Mouse (Mus musculus) left cerebral cortex, postnatal 25 days (tissue): ENCODE results near the gene Fez1. TPM values are rescaled to one million over a fixed set of nuclear protein-coding genes. Genes with fewer than 3 reads are reported as not detected.

Source experiments
- DNase-seq, 2 experiments: peaks; one replicate each; pipeline ENCODE4 v3.0.0; 2022; ENCODE audit warnings: low spot score in 2 of 2, mixed read lengths in 1 of 2
- intact Hi-C: fragments of 180-260 bp; cut with DNase I; formaldehyde crosslinking; loops from one replicate; pipeline ENCODE4 v1.15.1; 2025
- total RNA-seq, 2 experiments: library from RNA; stranded (reverse); gene quantifications; 2 replicates each; pipeline ENCODE4 v1.2.3; 2021

The Fez1 gene
- total RNA-seq, 2 experiments from 2014 or later, result 286 to 301 TPM

GRCm38 (mm10) chr9:36882034-36882745 lies 60.5 kb downstream of the Fez1 start:
- peak; percentile 53 to 92 for DNase-seq
- intact Hi-C loops, result loop anchor here (1.0 to 5.0 kb wide), 2 partner anchors 65 to 331 kb away; no protein-coding TSS in a partner anchor

- intact Hi-C loops, result loop anchor here (5.0 kb wide), 1 partner anchor 64 kb away; no protein-coding TSS in a partner anchor
- peak in 1 of 2 experiments; percentile 59 for DNase-seq
Measured at GRCm38 (mm10) chr9:36883569-36883968, 61.9 kb downstream of the Fez1 start.

GRCm38 (mm10) chr9:36885237-36885636 lies 63.6 kb downstream of the Fez1 start:
- intact Hi-C loops, result no loop called here
- DNase-seq, result no peak

GRCm38 (mm10) chr9:36890552-36890951 lies 68.9 kb downstream of the Fez1 start:
- peak; percentile 51 to 60 for DNase-seq
- intact Hi-C loops, result loop anchor here (5.0 kb wide), 1 partner anchor 437 kb away; no protein-coding TSS in a partner anchor

- DNase-seq, result no peak
- intact Hi-C loops, result loop anchor here (5.0 kb wide), 1 partner anchor 434 kb away; no protein-coding TSS in a partner anchor
Measured at GRCm38 (mm10) chr9:36893413-36893990, 71.8 kb downstream of the Fez1 start.

GRCm38 (mm10) chr9:36894242-36894641 lies 72.6 kb downstream of the Fez1 start:
- intact Hi-C loops, result loop anchor here (1.0 to 5.0 kb wide), 3 partner anchors 75 to 433 kb away; no protein-coding TSS in a partner anchor

GRCm38 (mm10) chr9:36895009-36895693 lies 73.5 kb downstream of the Fez1 start:
- intact Hi-C loops, result loop anchor here (2.0 to 5.0 kb wide), 3 partner anchors 74 to 317 kb away; partner anchors contain the start of gene Pknox2
- DNase-seq, result peak; percentile 77 to 85

More at GRCm38 (mm10) chr9:36894242-36894641, 72.6 kb downstream of the Fez1 start:
- no peak for DNase-seq

- intact Hi-C loops, result loop anchor here (5.0 kb wide), 2 partner anchors 249 to 314 kb away; partner anchors contain the start of gene Pknox2
Measured at GRCm38 (mm10) chr9:36898560-36898959, 76.9 kb downstream of the Fez1 start.

GRCm38 (mm10) chr9:36900464-36900863 lies 78.8 kb downstream of the Fez1 start:
- DNase-seq, result peak in 1 of 2 experiments; percentile 83
- intact Hi-C loops, result loop anchor here (1.0 kb wide), 1 partner anchor 44 kb away; no protein-coding TSS in a partner anchor

More at GRCm38 (mm10) chr9:36898560-36898959, 76.9 kb downstream of the Fez1 start:
- peak in 1 of 2 experiments; percentile 80 for DNase-seq

- no peak for DNase-seq
Measured at GRCm38 (mm10) chr9:36905452-36905851, 83.8 kb downstream of the Fez1 start.

GRCm38 (mm10) chr9:36916362-36916761 lies 94.7 kb downstream of the Fez1 start:
- intact Hi-C loops, result loop anchor here (2.0 to 5.0 kb wide), 2 partner anchors 52 to 231 kb away; partner anchors contain the start of gene Pknox2
- peak; percentile 88 to 94 for DNase-seq

More at GRCm38 (mm10) chr9:36905452-36905851, 83.8 kb downstream of the Fez1 start:
- intact Hi-C loops, result no loop called here

GRCm38 (mm10) chr9:36916915-36917314 lies 95.3 kb downstream of the Fez1 start:
- intact Hi-C loops, result loop anchor here (2.0 to 5.0 kb wide), 2 partner anchors 52 to 230 kb away; partner anchors contain the start of gene Pknox2
- no peak for DNase-seq

GRCm38 (mm10) chr9:36918582-36918981 lies 96.9 kb downstream of the Fez1 start:
- DNase-seq, result no peak
- intact Hi-C loops, result loop anchor here (5.0 kb wide), 1 partner anchor 229 kb away; the partner anchor contains the start of gene Pknox2

GRCm38 (mm10) chr9:36919472-36919871 lies 97.8 kb downstream of the Fez1 start:
- intact Hi-C loops, result loop anchor here (5.0 kb wide), 1 partner anchor 228 kb away; the partner anchor contains the start of gene Pknox2
- DNase-seq, result no peak

- intact Hi-C loops, result no loop called here
- no peak for DNase-seq
Measured at GRCm38 (mm10) chr9:36921718-36922415, 100.2 kb downstream of the Fez1 start.

GRCm38 (mm10) chr9:36923753-36924152 lies 102.1 kb downstream of the Fez1 start:
- intact Hi-C loops, result no loop called here

More at GRCm38 (mm10) chr9:36923753-36924152, 102.1 kb downstream of the Fez1 start:
- no peak for DNase-seq
